Mouse (Mus musculus) G1E (cell line): ENCODE data around the gene Tnrc18. TPM values are rescaled to one million over a fixed set of nuclear protein-coding genes. Genes with fewer than 3 reads are reported as not detected.

ENCODE experiments used
- ATAC-seq: 2 replicates; pipeline ENCODE4 v1.8.0; 2016; ENCODE audit warnings: mild to moderate bottlenecking; ENCODE audit not compliant: insufficient number of reproducible peaks, poor library complexity, low FRiP score, severe bottlenecking; ENCODE audit errors: extremely low read depth
- DNase-seq: peaks from one replicate; pipeline ENCODE4 v3.0.0; 2012; ENCODE audit warnings: low spot score
- H3K27me3 ChIP-seq: 2 replicates; pipeline ENCODE4 v1.6.1; 2012; ENCODE audit warnings: mild to moderate bottlenecking, low read length, inconsistent platforms; ENCODE audit not compliant: insufficient read depth
- H3K36me3 ChIP-seq: replicated peaks from 2 replicates; pipeline ENCODE3; 2012; ENCODE audit warnings: mild to moderate bottlenecking, inconsistent platforms
- H3K4me1 ChIP-seq: 2 replicates; pipeline ENCODE4 v1.6.1; 2012; ENCODE audit warnings: low read depth, low read length, inconsistent platforms, mixed read lengths; ENCODE audit not compliant: insufficient read depth
- H3K4me3 ChIP-seq: 2 replicates; pipeline ENCODE4 v1.5.1; 2012; ENCODE audit warnings: low read depth, mild to moderate bottlenecking, inconsistent platforms, low read length, moderate library complexity, mixed read lengths
- H3K9me3 ChIP-seq: replicated peaks from 2 replicates; pipeline ENCODE4 v1.6.1; 2012; ENCODE audit warnings: inconsistent platforms
- CTCF ChIP-seq: IDR thresholded peaks from 2 replicates; pipeline ENCODE4 v1.5.1; 2012; ENCODE audit warnings: low read depth, low read length, inconsistent platforms, mixed read lengths
- GATA1 ChIP-seq: IDR thresholded peaks from 2 replicates; pipeline ENCODE4 v1.6.1; 2012; ENCODE audit warnings: borderline replicate concordance, low read length, inconsistent platforms, mixed read lengths
- GATA2 ChIP-seq: IDR thresholded peaks from 2 replicates; pipeline ENCODE4 v1.6.1; 2012; ENCODE audit warnings: low read depth, low read length, inconsistent platforms, borderline replicate concordance
- POLR2AphosphoS5 ChIP-seq: IDR thresholded peaks from 2 replicates; pipeline ENCODE4 v1.6.1; 2012; ENCODE audit warnings: low read depth, low read length, inconsistent platforms; ENCODE audit not compliant: insufficient replicate concordance
- TAL1 ChIP-seq: conservative IDR thresholded peaks from 2 replicates; pipeline ENCODE4 v1.6.1; 2012; ENCODE audit warnings: low read depth, low read length, inconsistent platforms, mixed read lengths
- polyA plus RNA-seq: library from polyadenylated mRNA; stranded (reverse); fragments of >175 nt; gene quantifications from 2 replicates; pipeline ENCODE4 v1.2.3, GENCODE M21; 2012
- total RNA-seq, 2 experiments: library from RNA; stranded (forward) in 1 of 2; stranded (reverse) in 1 of 2; fragments of 200-1000 nt in 1 of 2; fragments of >200 nt in 1 of 2; fragmentation: Nextera tagmentation in 1 of 2; gene quantifications; 2 replicates each; pipeline ENCODE4 v1.2.3; 2014 to 2017

Tnrc18 gene
- total and polyA plus RNA-seq, 3 experiments: 5.4 to 81.6 (median 36.3) TPM

- no peak for DNase-seq
- no peaks in the 10 kb centered on the region for H3K36me3 ChIP-seq
- peaks cover 18% of the 10 kb centered on the region for H3K27me3 ChIP-seq
Observed at GRCm38 (mm10) chr5:142697742-142698141, 119.7 kb downstream of the Tnrc18 start.

GRCm38 (mm10) chr5:142696865-142697264, 120.6 kb downstream of the Tnrc18 start:
- no peak for ATAC-seq
- H3K27me3 ChIP-seq: peaks cover 15% of the 10 kb centered on the region
- H3K4me3 ChIP-seq: no peak overlapping the region
- TF ChIP-seq CTCF (no peak), TAL1 (no peak)
- DNase-seq: no peak
- H3K4me1 ChIP-seq: no peaks in the 10 kb centered on the region
- H3K9me3 ChIP-seq: peaks cover 2% of the 10 kb centered on the region; the same call in 1 of the 2 replicates
- H3K36me3 ChIP-seq: no peaks in the 10 kb centered on the region

More at GRCm38 (mm10) chr5:142697742-142698141, 119.7 kb downstream of the Tnrc18 start:
- H3K9me3 ChIP-seq: peaks cover 5% of the 10 kb centered on the region; the same call in 1 of the 2 replicates
- no peak for TF ChIP-seq GATA2
- no peak for TF ChIP-seq POLR2AphosphoS5
- TF ChIP-seq TAL1: no peak
- no peak for TF ChIP-seq GATA1
- no peak for TF ChIP-seq CTCF
- ATAC-seq: no peak
- no peak overlapping the region for H3K4me3 ChIP-seq
- no peaks in the 10 kb centered on the region for H3K4me1 ChIP-seq

DNA sequence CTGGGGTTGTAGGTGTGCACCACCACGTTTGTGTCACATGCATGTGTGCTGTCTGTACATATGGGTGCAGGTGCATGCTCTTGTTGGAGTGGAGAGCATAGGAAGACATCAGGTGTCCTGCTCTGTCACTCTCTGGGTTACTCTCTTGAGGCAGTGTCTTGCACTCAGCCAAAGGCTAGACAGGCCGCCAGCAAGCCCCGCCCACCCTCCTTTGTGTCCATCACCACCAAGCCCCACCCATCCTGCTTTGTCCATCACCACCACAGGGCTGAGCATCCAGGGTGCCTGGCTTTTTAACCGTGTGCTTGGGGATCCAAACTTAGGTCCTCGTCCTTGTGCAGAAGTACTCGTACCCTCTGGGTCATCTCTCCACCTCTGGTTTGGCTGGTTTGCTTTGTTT, 121.2 kb downstream of the Tnrc18 start:
- TF ChIP-seq CTCF: no peak
- TF ChIP-seq POLR2AphosphoS5: no peak
- TF ChIP-seq GATA1: no peak
- no peak for TF ChIP-seq GATA2
- no peak for TF ChIP-seq TAL1
- Histone ChIP-seq H3K27me3 (peaks cover 15% of the 10 kb centered on the region), H3K36me3 (no peaks in the 10 kb centered on the region), H3K4me1 (no peaks in the 10 kb centered on the region), H3K4me3 (no peak overlapping the region), H3K9me3 (peaks cover 2% of the 10 kb centered on the region; the same call in 1 of the 2 replicates)
- DNase-seq (no peak), ATAC-seq (no peak)

- peak; percentile 40 for DNase-seq
- Histone ChIP-seq H3K9me3 (peaks cover 2% of the 10 kb centered on the region; the same call in 1 of the 2 replicates), H3K4me1 (no peaks in the 10 kb centered on the region), H3K27me3 (peaks cover 18% of the 10 kb centered on the region), H3K36me3 (no peaks in the 10 kb centered on the region), H3K4me3 (no peak overlapping the region)
- no peak for ATAC-seq
- TF ChIP-seq CTCF (no peak), POLR2AphosphoS5 (no peak), GATA2 (no peak), GATA1 (no peak), TAL1 (no peak)
Observed at GRCm38 (mm10) chr5:142694627-142695340, 122.7 kb downstream of the Tnrc18 start.

GRCm38 (mm10) chr5:142693738-142694430, 123.6 kb downstream of the Tnrc18 start:
- Histone ChIP-seq H3K27me3 (peaks cover 27% of the 10 kb centered on the region), H3K4me1 (no peaks in the 10 kb centered on the region), H3K36me3 (no peaks in the 10 kb centered on the region), H3K4me3 (no peak overlapping the region), H3K9me3 (peaks cover 2% of the 10 kb centered on the region; the same call in 1 of the 2 replicates)
- no peak for TF ChIP-seq GATA1
- no peak for TF ChIP-seq TAL1
- TF ChIP-seq CTCF: no peak
- TF ChIP-seq POLR2AphosphoS5: no peak
- no peak for TF ChIP-seq GATA2
- ATAC-seq (no peak), DNase-seq (no peak)

DNA sequence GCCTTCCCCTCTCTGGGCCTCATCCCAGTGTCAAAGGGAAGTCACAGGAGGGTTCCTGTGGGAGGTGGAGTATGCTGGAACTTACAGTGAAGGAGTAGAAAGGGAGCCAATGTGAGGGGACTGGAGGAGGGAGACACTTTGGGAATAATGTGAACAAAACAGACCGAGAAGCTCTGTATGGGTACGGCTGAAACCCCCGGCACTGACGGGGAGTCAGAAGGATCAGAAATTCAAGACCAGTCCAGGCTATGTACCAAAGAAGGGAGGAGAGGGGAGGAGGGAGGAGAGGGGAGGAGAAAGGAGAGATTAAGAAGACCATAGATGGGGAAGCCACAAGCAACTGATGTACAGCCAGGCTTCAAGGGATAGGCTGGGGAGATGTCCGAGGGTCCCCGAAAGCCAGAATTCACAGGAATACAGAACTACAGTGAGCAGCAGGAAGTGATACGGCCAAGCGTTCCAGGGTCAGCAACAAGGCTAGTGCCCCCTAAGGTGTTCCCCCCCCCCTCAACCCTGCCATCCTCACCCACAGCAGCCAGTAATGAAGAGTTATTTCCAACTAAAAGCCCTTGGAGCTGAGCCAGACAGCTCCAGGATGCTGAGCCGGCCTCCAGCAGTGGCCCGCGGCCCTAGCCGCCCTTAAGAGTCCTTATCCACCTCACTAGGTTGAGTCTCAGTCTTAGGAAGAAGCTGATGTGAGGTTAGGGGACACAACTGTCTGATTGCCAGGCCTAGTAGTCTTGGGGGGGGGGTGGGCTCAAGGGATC, 124.3 kb downstream of the Tnrc18 start:
- H3K4me1 ChIP-seq: no peaks in the 10 kb centered on the region
- TF ChIP-seq CTCF (no peak), POLR2AphosphoS5 (no peak), GATA1 (no peak), TAL1 (no peak), GATA2 (no peak)
- H3K36me3 ChIP-seq: no peaks in the 10 kb centered on the region
- H3K27me3 ChIP-seq: peaks cover 27% of the 10 kb centered on the region
- no peaks in the 10 kb centered on the region for H3K9me3 ChIP-seq
- no peak for DNase-seq
- no peak overlapping the region for H3K4me3 ChIP-seq
- no peak for ATAC-seq
